Mouse (Mus musculus) midbrain, embryonic 11.5 days (tissue): ENCODE results near the gene Nudt14. TPM values are rescaled to one million over a fixed set of nuclear protein-coding genes. Genes with fewer than 3 reads are reported as not detected.

Experiments used
- ATAC-seq: fragments of 200-750 bp; cut with Nextera tagmentation; 2 replicates; pipeline ENCODE4 v1.8.0; 2017; ENCODE audit warnings: moderate TSS enrichment, moderate library complexity; ENCODE audit not compliant: low FRiP score
- DNase-seq: peaks from one replicate; pipeline ENCODE4 v3.0.0; 2015; ENCODE audit warnings: low spot score; ENCODE audit errors: missing footprints
- H3K27ac ChIP-seq: fragments of 300-500 bp; sonication (generic); 2 replicates; pipeline ENCODE4 v1.5.1; 2014; ENCODE audit warnings: low read depth, low read length
- H3K27me3 ChIP-seq: fragments of 300-500 bp; sonication (generic); 2 replicates; pipeline ENCODE4 v1.6.1; 2014; ENCODE audit warnings: mild to moderate bottlenecking, low read length, moderate library complexity, mixed read lengths; ENCODE audit not compliant: control insufficient read depth, insufficient read depth
- H3K36me3 ChIP-seq: fragments of 300-500 bp; sonication (generic); 2 replicates; pipeline ENCODE4 v1.6.1; 2014; ENCODE audit warnings: mild to moderate bottlenecking, low read length, moderate library complexity, mixed read lengths; ENCODE audit not compliant: control insufficient read depth, insufficient read depth
- H3K4me1 ChIP-seq: fragments of 300-500 bp; sonication (generic); 2 replicates; pipeline ENCODE4 v1.6.1; 2014; ENCODE audit warnings: low read length; ENCODE audit not compliant: control insufficient read depth, insufficient read depth
- H3K4me2 ChIP-seq: fragments of 300-500 bp; sonication (generic); 2 replicates; pipeline ENCODE4 v1.6.1; 2014; ENCODE audit warnings: mild to moderate bottlenecking, moderate library complexity
- H3K4me3 ChIP-seq: fragments of 300-500 bp; sonication (generic); 2 replicates; pipeline ENCODE4 v1.5.1; 2014; ENCODE audit warnings: low read depth, low read length
- H3K9ac ChIP-seq: fragments of 300-500 bp; sonication (generic); 2 replicates; pipeline ENCODE4 v1.6.1; 2014; ENCODE audit warnings: low read length
- H3K9me3 ChIP-seq: fragments of 300-500 bp; sonication (generic); 2 replicates; pipeline ENCODE4 v1.6.1; 2016; ENCODE audit warnings: low read length; ENCODE audit not compliant: control insufficient read depth
- WGBS: fragments of 180-500 bp; shearing (Covaris S2); extraction: QIAGEN DNeasy Blood & Tissue Kit; methylation state at CpG from one replicate; pipeline ENCODE4 v1.1.7; 2014; 5-methylcytosine and 5-hydroxymethylcytosine counted together
- polyA plus RNA-seq: library from polyadenylated mRNA; unstranded; fragments of >200 nt; fragmentation: Nextera tagmentation; extraction: Ambion mirVana; gene quantifications from 2 replicates; pipeline ENCODE4 v1.2.1, GENCODE M21; 2014

Gene Nudt14
- polyA plus RNA-seq, 1 experiment from 2014 or later = 61.7 TPM

DNA sequence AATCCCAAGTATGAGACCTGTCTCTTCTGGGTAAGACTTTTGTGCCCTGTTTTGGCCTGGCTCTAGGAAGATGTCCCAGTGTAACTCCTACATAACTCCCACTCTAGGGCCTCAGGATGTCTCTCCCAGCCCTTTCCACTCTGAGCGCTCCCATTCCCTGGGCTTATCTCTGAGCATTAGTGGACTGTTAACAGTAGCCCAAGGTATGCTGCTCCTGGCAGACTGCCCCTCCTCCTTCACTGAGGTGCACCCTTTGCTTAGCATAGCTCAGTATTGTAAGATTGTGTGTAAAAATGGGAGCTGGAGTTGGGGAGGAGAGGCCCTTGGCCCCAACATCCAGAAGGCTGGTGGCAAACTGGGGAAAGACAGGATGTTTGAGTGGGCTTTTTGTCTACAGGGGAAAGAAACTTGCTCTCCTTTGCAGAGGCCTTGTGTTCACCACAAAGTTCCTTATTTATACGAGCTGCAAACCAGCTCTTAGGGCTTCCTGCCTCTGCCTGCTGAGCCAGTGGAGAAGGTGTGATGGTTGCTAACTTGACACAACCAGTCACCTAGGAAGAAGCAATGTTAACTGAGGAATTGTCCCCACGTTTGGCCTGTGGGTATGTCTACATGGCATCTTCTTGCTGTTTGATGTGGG, 11.1 kb upstream of the Nudt14 start:
- Histone ChIP-seq H3K4me1 (peaks cover 12% of the 10 kb centered on the region), H3K9me3 (no peaks in the 10 kb centered on the region), H3K9ac (no peak overlapping the region), H3K27me3 (no peaks in the 10 kb centered on the region), H3K36me3 (no peaks in the 10 kb centered on the region), H3K4me3 (no peak overlapping the region), H3K27ac (no peak overlapping the region), H3K4me2 (no peak overlapping the region)
- 91% methylated on average over 3 of the region's 3 CpGs for WGBS
- ATAC-seq (no peak), DNase-seq (no peak)

DNA sequence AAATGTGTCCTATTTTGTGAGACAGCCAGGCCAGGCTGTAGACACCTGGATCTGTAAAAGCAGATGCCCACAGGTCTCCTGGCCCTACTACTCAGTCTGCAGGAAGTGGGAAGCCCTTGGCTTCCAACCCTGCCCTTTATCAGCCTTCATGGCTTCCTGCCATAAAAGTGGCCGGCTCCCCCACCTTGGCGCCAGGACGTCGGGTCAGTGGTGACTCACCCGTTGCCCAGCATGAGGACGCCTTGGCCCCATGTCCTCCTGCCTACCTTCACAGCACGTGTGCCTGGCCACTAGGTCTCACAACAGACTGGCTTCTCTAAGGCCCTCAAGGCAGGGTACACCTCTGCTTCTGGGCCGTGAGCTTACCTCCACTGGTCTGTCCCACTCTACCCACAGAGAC, 10.5 kb upstream of the Nudt14 start:
- Histone ChIP-seq H3K27ac (no peak overlapping the region), H3K4me2 (no peak overlapping the region), H3K9ac (no peak overlapping the region), H3K27me3 (no peaks in the 10 kb centered on the region), H3K4me1 (peaks cover 12% of the 10 kb centered on the region), H3K36me3 (no peaks in the 10 kb centered on the region), H3K9me3 (no peaks in the 10 kb centered on the region), H3K4me3 (no peak overlapping the region)
- ATAC-seq = no peak
- DNase-seq = no peak
- WGBS = 74% methylated on average over 8 of the region's 8 CpGs

DNA sequence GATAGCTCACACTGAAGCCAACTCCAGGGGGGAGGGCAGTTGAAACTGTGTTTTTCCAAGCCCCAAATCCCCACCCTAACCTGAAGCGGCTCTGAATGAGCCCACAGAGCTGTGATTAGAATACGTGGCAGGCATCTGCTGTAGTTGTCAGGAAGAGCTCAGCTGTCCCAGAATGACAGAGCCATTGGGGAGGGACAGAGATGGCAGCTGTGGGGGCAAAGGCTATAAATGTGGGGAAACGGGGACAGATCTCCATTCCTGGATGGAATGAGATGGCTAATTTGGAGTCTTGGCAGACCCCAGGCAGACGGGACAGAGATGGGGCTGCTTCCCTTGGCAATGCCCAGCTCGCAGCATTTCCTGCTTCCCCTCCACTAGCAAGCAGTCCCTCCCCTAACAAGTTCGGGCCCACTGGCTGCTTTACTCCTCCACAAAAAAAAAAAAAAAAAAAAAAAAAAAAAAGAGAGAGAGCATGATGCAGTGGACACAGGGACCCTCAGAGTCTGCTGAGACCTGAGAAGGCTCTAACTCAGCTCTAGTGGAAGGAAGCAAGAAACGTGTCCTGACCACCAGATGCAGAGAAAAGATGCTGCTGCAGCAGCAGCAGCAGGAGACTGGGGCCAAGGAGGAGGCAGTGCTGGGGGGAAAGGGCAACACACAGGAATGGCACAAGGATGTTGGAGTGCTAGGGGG, 9.4 kb upstream of the Nudt14 start:
- peak overlapping the region; percentile 87; the same call in 1 of the 2 replicates for H3K4me2 ChIP-seq
- DNase-seq (no peak), ATAC-seq (no peak)
- H3K27me3 ChIP-seq = no peaks in the 10 kb centered on the region
- H3K27ac ChIP-seq = peak overlapping the region; percentile 50
- 31% methylated on average over 7 of the region's 7 CpGs for WGBS
- H3K4me3 ChIP-seq = no peak overlapping the region
- H3K36me3 ChIP-seq = no peaks in the 10 kb centered on the region
- peaks cover 12% of the 10 kb centered on the region for H3K4me1 ChIP-seq
- peak overlapping the region; percentile 93 for H3K9ac ChIP-seq
- no peaks in the 10 kb centered on the region for H3K9me3 ChIP-seq

DNA sequence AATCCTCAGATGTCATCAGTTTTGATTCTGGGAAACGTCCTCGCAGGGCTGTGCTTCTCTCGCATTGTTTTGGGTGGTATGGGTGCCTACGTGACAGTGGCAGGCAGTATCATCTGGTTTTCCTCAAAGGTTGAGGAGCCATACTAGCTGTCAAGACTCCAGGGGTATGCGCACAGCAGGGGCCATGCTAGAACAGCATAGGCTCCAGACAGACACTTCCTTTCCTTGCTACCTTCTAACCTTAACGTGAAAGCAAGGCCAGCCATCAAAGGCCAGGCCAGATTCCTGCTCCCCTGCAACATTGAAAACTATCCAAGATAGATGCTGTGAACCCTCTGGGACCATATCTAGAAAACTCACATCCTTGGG, 8.8 kb upstream of the Nudt14 start:
- 5% methylated on average over 6 of the region's 6 CpGs for WGBS
- Histone ChIP-seq H3K4me2 (peak overlapping the region; percentile 87), H3K9ac (peak overlapping the region; percentile 93), H3K36me3 (no peaks in the 10 kb centered on the region), H3K4me3 (peak overlapping the region; percentile 59), H3K27me3 (no peaks in the 10 kb centered on the region), H3K4me1 (peaks cover 12% of the 10 kb centered on the region), H3K9me3 (no peaks in the 10 kb centered on the region), H3K27ac (peak overlapping the region; percentile 50)
- ATAC-seq = peak; percentile 38
- DNase-seq = no peak

DNA sequence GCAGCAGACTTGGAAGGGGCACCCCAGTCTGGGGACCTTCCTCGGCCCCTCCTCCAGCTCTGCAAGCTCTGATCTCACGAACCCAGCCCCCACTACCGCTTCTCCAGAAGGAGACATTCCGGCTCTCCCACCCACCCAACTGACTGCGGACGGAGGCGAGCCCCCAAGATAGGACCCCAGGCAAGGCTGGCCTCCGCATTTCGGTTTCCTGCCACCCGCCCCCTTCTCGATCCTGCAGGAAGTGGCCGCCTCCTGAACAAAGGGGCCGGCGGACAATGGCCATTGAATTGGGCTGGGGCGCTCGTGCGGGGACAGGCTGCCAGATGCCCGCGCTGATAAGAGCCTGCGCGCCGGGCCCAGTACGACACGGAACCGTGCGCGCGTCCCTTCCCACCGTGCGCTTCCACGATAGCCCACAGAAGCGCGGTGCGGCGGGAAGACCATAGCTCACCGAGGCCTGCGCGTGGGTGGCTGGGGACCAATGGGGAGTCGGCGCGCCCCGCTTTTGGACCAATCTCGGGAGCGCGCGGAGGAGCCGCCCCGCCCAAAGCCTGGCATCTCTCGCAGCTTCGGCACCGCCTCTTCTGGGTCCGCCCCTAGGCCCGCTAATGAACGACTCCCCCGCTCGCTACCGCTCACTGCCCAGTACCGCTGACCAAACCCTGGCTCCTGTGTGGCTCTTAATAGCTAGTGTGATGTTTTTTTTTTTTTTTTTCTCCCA, 8.3 kb upstream of the Nudt14 start:
- Histone ChIP-seq H3K9ac (peak overlapping the region; percentile 93), H3K4me1 (peaks cover 12% of the 10 kb centered on the region), H3K4me3 (peak overlapping the region; percentile 59), H3K4me2 (peak overlapping the region; percentile 87), H3K9me3 (no peaks in the 10 kb centered on the region), H3K27me3 (no peaks in the 10 kb centered on the region), H3K36me3 (no peaks in the 10 kb centered on the region), H3K27ac (peak overlapping the region; percentile 76)
- under 1% methylated on average over 58 of the region's 58 CpGs for WGBS
- DNase-seq = peak; percentile 98
- peak; percentile 88 for ATAC-seq

DNA sequence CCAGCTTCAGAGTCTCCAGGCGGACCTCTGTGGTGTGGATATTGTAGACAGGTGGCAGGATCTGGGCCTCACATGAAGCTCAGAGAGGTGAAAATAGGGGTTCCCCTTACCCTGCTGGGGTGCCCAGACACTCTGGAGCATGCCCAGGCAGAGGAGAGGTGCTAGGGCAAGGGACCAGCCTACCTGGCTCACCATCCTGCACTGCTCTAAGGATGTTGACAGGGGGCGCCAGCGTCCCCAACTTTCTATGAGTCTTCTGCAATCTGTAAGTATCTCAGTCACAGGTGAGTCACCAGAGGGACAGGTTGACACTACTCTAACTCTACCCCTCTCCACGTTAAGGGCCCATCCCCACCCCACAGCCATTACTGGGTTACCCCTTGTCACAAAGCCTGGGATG, 5.4 kb upstream of the Nudt14 start:
- Histone ChIP-seq H3K27me3 (no peaks in the 10 kb centered on the region), H3K36me3 (no peaks in the 10 kb centered on the region), H3K9ac (no peak overlapping the region), H3K27ac (no peak overlapping the region), H3K9me3 (no peaks in the 10 kb centered on the region), H3K4me3 (no peak overlapping the region), H3K4me1 (peaks cover 12% of the 10 kb centered on the region), H3K4me2 (no peak overlapping the region)
- 23% methylated on average over 4 of the region's 4 CpGs for WGBS
- DNase-seq (no peak), ATAC-seq (no peak)

DNA sequence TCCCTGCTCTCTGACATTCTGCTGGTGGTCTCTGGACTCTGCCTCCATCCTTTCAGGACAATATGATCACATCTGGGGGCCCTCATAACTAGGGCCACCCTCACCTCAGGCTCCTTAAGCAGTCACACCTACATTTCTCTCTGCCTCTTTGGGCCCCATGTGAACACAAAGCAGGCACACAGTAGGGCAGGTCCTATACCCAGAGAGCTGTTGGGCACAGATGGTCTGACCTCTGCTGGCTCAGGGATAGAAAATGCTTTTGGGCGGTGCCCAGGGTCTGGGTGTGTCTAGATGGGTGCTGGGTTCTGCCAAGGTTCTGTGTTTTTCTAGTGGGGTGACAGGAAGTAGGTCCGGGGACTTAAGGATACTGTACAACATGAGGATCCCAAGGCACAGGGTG, 1.7 kb upstream of the Nudt14 start:
- WGBS = 83% methylated on average over 2 of the region's 2 CpGs
- Histone ChIP-seq H3K27ac (no peak overlapping the region), H3K36me3 (no peaks in the 10 kb centered on the region), H3K4me2 (no peak overlapping the region), H3K9ac (no peak overlapping the region), H3K9me3 (no peaks in the 10 kb centered on the region), H3K27me3 (no peaks in the 10 kb centered on the region), H3K4me1 (peaks cover 11% of the 10 kb centered on the region), H3K4me3 (no peak overlapping the region)
- ATAC-seq = no peak
- DNase-seq = no peak

DNA sequence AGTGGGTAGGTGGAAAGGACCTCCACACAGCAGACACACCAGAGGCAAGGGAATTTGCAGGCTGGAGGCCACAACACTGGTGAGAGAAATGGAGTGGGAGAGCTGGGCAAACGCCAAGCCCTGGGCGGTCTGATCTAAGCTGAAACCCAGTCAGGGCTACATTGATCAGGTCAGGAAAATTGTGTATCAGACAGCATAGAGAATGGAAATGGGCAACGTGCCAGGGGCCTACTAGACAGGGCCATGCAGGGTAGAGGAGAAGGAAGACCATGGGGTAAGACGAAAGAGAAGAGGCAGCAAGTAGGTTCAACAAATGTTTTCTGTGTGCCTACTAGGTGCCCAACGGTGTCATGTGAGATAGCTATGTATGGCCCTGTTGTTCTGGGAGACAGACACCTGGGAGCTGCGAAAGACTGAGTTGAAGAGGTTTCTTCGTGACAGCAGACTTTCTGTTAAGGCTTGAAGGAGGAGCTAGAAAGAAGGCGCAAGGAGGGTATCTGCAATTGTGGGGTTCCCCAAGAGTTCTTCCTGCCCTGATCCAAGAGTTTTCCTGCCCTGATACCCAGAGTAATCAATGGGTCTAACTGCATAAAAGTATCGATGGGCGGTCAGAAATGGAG, 658 bp downstream of the Nudt14 start:
- ATAC-seq (no peak), DNase-seq (no peak)
- 46% methylated on average over 10 of the region's 10 CpGs for WGBS
- peak overlapping the region; percentile 82 for H3K9ac ChIP-seq
- no peaks in the 10 kb centered on the region for H3K9me3 ChIP-seq
- H3K27ac ChIP-seq = no peak overlapping the region
- H3K27me3 ChIP-seq = no peaks in the 10 kb centered on the region
- peak overlapping the region; percentile 60 for H3K4me2 ChIP-seq
- H3K4me3 ChIP-seq = peak overlapping the region; percentile 81
- no peaks in the 10 kb centered on the region for H3K36me3 ChIP-seq
- peaks cover 11% of the 10 kb centered on the region for H3K4me1 ChIP-seq

DNA sequence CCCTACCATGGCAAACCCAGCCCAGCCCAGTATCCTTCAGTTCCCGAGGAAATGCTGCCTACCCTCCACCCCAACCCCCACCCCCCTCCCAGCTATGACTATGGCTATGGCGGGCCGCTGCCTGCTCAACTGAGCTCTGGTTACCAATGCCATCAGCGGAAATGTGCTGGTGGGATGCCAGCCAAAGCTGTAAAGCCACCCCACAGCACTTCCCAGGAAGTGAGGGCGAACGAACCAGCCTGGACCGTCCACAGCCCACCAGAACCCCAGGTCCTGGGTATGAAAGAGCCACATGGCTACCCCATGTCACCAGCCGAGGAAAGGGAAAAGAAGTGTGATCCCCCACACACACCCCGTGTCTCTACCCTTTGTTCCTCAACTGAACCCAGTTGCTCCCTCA, 1.2 kb downstream of the Nudt14 start:
- WGBS = 83% methylated on average over 9 of the region's 9 CpGs
- H3K4me1 ChIP-seq = peaks cover 11% of the 10 kb centered on the region
- no peak overlapping the region for H3K9ac ChIP-seq
- H3K9me3 ChIP-seq = no peaks in the 10 kb centered on the region
- H3K4me3 ChIP-seq = no peak overlapping the region
- no peak overlapping the region for H3K27ac ChIP-seq
- H3K4me2 ChIP-seq = no peak overlapping the region
- H3K36me3 ChIP-seq = no peaks in the 10 kb centered on the region
- H3K27me3 ChIP-seq = no peaks in the 10 kb centered on the region
- ATAC-seq (no peak), DNase-seq (no peak)
